Mouse (Mus musculus): ENCODE results near the gene Asb8.
A peak's percentile ranks its signal among the peaks of the same experiment; 100 is the strongest.

The Asb8 gene

GRCm38 (mm10) chr15:98155944-98156343 lies 9.5 kb downstream of the Asb8 start:
- DNase-seq (ENCODE audit: low read depth, low spot score), result no peak

GRCm38 (mm10) chr15:98155272-98155671 lies 10.2 kb downstream of the Asb8 start:
- no peak for DNase-seq (ENCODE audit: low read depth, low spot score)

- no peak for DNase-seq (ENCODE audit: low read depth, low spot score)
These were observed 10.8 kb downstream of the Asb8 start for GRCm38 (mm10) chr15:98154631-98155030.

GRCm38 (mm10) chr15:98154146-98154545 lies 11.3 kb downstream of the Asb8 start:
- no peak for DNase-seq (ENCODE audit: low read depth, low spot score)

- DNase-seq (ENCODE audit: low read depth, low spot score), result peak; percentile 79
These were observed 11.8 kb downstream of the Asb8 start for GRCm38 (mm10) chr15:98153625-98154024.

GRCm38 (mm10) chr15:98152916-98153315 lies 12.5 kb downstream of the Asb8 start:
- no peak for DNase-seq (ENCODE audit: low read depth, low spot score)

GRCm38 (mm10) chr15:98149166-98149602 lies 16.2 kb downstream of the Asb8 start:
- DNase-seq (ENCODE audit: low read depth, low spot score), result no peak

- DNase-seq (ENCODE audit: low read depth, low spot score), result peak; percentile 94
These were observed 17.1 kb downstream of the Asb8 start for GRCm38 (mm10) chr15:98148356-98148755.

GRCm38 (mm10) chr15:98145559-98146181 lies 19.8 kb downstream of the Asb8 start:
- peak; percentile 96 for DNase-seq (ENCODE audit: low read depth, low spot score)

- DNase-seq (ENCODE audit: low read depth, low spot score), result no peak
These were observed 20.4 kb downstream of the Asb8 start for GRCm38 (mm10) chr15:98144861-98145507.

- peak; percentile 53 for DNase-seq (ENCODE audit: low read depth, low spot score)
These were observed 22.9 kb downstream of the Asb8 start for GRCm38 (mm10) chr15:98142515-98142914.

GRCm38 (mm10) chr15:98140809-98141208 lies 24.6 kb downstream of the Asb8 start:
- DNase-seq (ENCODE audit: low read depth, low spot score), result no peak

- DNase-seq (ENCODE audit: low read depth, low spot score), result no peak
These were observed 25.7 kb downstream of the Asb8 start for GRCm38 (mm10) chr15:98139763-98140162.

GRCm38 (mm10) chr15:98136871-98137270 lies 28.6 kb downstream of the Asb8 start:
- no peak for DNase-seq (ENCODE audit: low read depth, low spot score)

- DNase-seq (ENCODE audit: low read depth, low spot score), result no peak
These were observed 29.8 kb downstream of the Asb8 start for GRCm38 (mm10) chr15:98135671-98136070.

- DNase-seq (ENCODE audit: low read depth, low spot score), result no peak
These were observed 30.8 kb downstream of the Asb8 start for GRCm38 (mm10) chr15:98134666-98135065.

GRCm38 (mm10) chr15:98134034-98134433 lies 31.4 kb downstream of the Asb8 start:
- DNase-seq (ENCODE audit: low read depth, low spot score), result no peak

- no peak for DNase-seq (ENCODE audit: low read depth, low spot score)
These were observed 32.0 kb downstream of the Asb8 start for GRCm38 (mm10) chr15:98133471-98133870.

- DNase-seq (ENCODE audit: low read depth, low spot score), result no peak
These were observed 33.3 kb downstream of the Asb8 start for GRCm38 (mm10) chr15:98131942-98132655.

- no peak for DNase-seq (ENCODE audit: low read depth, low spot score)
These were observed 34.0 kb downstream of the Asb8 start for GRCm38 (mm10) chr15:98131451-98131850.

- no peak for DNase-seq (ENCODE audit: low read depth, low spot score)
These were observed 34.4 kb downstream of the Asb8 start for GRCm38 (mm10) chr15:98131001-98131400.

- no peak for DNase-seq (ENCODE audit: low read depth, low spot score)
These were observed 44.6 kb downstream of the Asb8 start for GRCm38 (mm10) chr15:98120831-98121230.

GRCm38 (mm10) chr15:98119363-98119762 lies 46.1 kb downstream of the Asb8 start:
- no peak for DNase-seq (ENCODE audit: low read depth, low spot score)

Data from brain, adult 2 months (tissue).